Mouse (Mus musculus): Measurements from ENCODE around the gene Acbd7.

DNA sequence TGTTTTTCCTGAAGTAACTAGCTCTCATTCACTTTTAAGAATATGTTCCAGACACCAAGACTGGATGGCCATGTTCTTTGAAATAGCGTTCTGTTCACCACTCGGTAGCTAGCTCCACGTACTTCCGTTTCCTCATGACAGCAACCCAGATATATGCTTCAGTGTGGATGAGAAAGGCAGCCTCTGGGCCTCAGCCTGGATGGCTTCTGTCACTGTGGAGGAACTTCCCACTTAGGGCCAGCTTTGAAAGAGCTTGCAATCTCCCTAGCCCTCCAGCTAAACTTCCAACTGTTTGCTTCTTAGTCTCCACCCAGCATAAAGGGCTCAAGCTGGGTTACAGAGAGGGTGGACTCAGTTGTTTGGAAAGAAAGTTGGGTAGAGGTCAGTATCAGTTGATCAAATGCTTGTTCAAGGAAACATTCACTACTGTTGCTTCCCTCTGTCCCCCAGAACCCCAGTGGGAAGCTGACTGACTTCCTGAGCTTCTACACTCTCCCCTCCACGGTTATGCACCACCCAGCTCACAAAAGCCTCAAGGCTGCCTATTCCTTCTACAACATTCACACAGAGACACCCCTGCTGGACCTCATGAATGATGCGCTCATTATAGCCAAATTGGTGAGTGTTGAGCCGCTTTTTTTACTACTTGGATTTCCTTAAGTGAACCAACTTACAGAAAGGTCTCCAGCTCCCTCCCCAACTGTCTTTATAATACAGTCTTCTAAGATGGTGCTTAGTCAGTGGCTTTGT, 11.4 kb upstream of the Acbd7 start:
- TF ChIP-seq GATA1 (IDR thresholded peaks at IDR 0.05; ENCODE audit: low read length) (no peak), TAL1 (IDR thresholded peaks at IDR 0.05; ENCODE audit: low read length) (no peak)
